Mouse (Mus musculus): ENCODE results near the gene Tcf3. TPM values are rescaled to one million over a fixed set of nuclear protein-coding genes. Genes with fewer than 3 reads are reported as not detected.

The Tcf3 gene
- total RNA-seq, 2 experiments from 2014 or later, result 48.2 to 64.3 TPM

- DNase-seq, result no peak
Measured at GRCm38 (mm10) chr10:80440031-80440430, 6.6 kb upstream of the Tcf3 start.

- DNase-seq, result no peak
Measured at GRCm38 (mm10) chr10:80437973-80438372, 4.5 kb upstream of the Tcf3 start.

- DNase-seq, result no peak
Measured at GRCm38 (mm10) chr10:80436276-80436675, 2.8 kb upstream of the Tcf3 start.

- DNase-seq, result no peak
Measured at GRCm38 (mm10) chr10:80435764-80436163, 2.3 kb upstream of the Tcf3 start.

- DNase-seq, result no peak
Measured at GRCm38 (mm10) chr10:80434823-80435222, 1.4 kb upstream of the Tcf3 start.

- DNase-seq, result no peak
Measured at GRCm38 (mm10) chr10:80434233-80434592, 766 bp upstream of the Tcf3 start.

DNA sequence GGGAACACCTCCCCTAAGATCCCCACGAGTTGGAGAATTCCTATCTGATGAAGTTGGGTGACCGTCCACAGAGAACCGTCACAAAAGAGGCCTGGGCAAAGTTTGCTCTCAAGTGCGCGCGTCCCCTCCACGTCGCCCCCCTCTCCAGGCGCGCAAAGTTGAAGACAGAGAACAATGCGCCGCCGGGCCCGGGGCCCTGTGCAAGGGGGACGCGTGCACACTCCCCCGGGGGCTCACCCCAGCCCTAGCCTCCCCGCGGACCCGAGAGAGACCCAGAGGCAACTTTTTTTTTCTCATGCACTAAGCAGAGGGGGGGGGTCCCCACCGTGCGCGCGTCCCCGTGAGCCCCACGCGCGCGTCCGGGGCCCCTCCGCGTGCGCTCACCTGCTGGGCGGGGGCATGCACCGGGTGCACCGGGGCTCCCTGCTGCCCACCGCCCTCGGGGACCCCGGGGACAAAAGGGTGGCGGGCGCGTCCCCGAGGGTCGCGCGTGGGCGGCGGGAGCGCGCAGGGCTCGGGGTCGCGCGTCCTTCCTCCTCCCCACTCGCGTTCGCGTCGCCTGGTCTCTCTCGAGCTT is 423 bp downstream of the Tcf3 start:
- DNase-seq, result peak in 1 of 2 experiments; percentile 64

DNA sequence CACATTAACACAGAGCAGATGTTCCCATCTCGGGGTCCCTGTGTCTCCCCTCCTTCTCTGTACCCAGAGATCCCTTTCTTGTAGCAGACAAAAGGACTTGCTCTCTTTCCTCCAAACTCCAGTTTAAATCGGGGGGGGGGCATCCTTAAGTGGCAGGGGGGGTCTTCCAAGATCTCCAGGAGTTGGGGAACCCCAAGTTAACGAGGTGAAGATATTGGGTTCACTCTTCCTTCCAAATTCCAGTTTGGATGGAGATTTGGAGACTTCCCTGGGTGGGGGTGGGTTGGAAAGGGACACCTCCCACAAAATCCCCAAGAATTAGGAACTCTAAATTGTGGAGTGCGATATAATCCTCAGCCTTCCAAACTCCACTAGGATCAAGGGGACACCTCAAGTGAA is 1.1 kb downstream of the Tcf3 start:
- DNase-seq, result no peak

DNA sequence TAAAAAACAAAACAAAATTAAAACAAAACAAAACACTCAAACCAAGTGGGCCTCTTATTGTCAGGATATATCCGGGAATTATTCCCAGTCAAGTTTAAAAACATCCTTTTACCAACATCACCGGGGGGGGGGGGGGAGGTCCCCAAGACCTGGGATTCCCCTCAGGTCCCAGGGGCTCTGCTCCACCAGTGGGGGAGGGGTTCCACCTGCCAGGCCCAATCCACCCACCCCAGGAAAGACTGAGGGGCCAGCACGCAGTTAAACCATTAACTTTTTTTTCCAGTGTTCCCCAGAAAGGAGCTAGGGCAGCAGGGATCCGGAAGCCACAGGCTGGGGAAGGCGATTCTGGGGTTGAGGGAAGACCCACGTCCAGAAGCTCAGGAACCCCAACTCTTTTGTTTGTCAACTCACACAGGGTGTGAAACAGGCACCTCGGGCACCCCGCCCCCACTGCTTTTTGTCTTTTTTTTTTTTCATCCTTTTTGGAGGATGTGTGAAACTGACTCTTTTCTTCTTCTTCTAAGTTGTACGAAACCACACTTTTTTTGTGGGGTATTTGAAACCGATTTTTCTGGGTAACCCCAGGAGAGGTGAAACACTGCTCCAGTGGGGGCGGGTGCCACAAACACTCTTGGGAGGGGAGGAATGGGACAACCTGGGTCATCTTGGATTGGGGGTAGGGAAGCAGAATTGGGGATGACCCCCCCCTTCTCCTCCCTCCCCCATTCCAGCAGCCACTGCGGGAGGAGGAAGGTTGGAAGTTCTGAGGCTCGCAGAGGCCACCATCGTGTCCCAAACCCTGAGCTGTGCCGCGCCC is 1.7 kb downstream of the Tcf3 start:
- no peak for DNase-seq

- no peak for DNase-seq
Measured at GRCm38 (mm10) chr10:80430375-80430980, 3.0 kb downstream of the Tcf3 start.

GRCm38 (mm10) chr10:80429800-80430199 is 3.6 kb downstream of the Tcf3 start:
- DNase-seq, result no peak

DNA sequence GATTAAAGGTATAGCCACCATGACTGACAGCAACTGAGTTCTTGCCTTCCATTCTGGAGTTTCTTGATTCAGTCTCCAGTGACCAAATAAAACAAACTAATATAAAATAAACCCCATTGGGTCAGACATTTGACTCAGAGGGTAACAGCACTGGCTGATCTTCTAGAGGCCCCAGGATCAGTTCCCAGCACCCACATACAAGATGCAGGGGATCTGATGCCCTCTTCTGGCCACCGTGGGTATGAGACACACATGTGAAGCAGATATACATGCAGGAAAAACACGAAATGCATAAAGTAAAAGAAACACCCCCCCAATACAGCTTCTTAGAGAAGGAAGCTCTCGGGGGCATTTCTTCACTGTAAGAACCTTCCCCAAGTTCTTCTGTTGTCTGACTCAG is 8.4 kb downstream of the Tcf3 start:
- DNase-seq, result no peak

GRCm38 (mm10) chr10:80423562-80423961 is 9.9 kb downstream of the Tcf3 start:
- no peak for DNase-seq

DNA sequence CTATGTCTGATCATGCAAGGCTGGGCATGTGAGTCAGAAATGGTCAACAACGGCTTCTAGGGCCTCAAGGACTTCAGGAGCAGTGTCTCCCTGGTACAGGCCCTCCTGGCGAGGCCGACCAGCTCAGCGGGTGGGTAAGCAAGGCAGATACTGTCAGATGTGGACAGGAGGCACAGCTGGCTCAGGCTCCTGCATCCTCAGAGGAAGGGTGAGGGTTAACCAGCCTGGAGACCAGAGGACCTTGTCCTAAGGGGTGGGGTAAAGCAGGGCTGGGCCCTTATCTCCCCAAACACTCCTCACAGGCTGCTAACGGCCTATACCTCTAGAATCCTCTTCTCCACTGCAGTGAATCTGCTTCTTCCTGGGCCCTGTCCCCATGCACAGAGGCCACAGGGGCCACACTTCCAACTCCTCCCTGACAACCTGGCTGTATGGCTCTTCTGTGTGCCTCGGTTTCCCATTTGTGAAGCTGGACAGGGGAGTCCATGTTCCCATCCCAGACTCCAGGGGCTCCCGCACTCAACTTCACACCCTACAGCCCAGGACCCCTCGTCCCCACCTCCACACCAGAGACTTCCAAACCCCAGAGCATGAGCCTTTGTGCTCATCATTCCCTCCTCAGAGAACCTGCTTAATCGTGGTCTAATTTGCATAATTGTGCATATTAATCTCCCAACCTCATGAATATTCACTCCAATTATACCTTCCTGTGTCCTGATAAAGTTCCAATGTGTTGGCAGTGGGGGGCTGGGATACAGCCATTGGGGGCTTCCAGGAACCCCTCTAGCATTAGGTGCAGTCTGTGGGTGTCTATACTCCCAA is 11.6 kb downstream of the Tcf3 start:
- peak; percentile 67 to 72 for DNase-seq

- no peak for DNase-seq
Measured at GRCm38 (mm10) chr10:80421208-80421607, 12.2 kb downstream of the Tcf3 start.

GRCm38 (mm10) chr10:80420729-80421128 is 12.7 kb downstream of the Tcf3 start:
- peak in 1 of 2 experiments; percentile 64 for DNase-seq

- no peak for DNase-seq
Measured at GRCm38 (mm10) chr10:80419419-80419818, 14.0 kb downstream of the Tcf3 start.

DNA sequence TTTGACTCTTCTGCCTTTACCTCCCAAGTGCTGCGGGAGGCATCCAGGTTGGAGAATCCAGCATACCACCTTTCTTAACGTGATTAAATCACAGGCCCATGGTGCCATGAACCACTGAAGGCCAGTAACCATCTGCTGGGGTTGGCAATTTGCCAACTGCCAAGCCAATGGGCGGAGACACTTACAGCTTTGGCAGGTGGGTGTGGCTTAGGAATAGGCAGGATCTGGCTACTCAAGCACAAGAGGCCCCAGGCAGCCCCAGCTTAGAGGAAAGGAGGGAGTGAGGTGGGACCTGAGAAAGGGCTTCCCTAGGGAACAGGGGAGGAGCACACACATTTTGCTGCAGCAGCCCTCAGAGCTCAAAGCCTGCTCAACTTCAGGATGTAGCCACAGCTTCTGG is 15.1 kb downstream of the Tcf3 start:
- DNase-seq, result peak; percentile 79 to 84

GRCm38 (mm10) chr10:80417841-80418240 is 15.6 kb downstream of the Tcf3 start:
- no peak for DNase-seq

DNA sequence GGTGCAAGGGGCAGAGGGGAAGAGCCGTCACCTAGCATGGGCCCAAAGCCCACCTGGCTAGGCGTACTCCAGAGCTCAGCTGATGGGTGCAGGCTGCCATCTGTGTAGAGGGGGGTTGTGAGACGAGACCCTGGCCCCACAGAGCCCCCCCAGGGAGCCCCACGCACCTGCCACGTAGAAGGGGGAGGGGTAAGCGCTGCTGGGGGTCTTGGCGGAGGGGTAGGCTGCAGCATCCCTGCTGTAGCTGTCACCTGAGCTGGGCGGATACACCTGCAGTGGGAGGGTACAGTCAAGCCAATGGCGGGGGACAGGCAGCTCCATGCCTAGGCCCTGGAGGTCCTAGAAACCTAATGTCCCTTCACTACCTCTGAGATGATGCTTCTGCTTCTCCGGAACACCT is 16.1 kb downstream of the Tcf3 start:
- DNase-seq, result no peak

- DNase-seq, result no peak
Measured at GRCm38 (mm10) chr10:80415566-80415965, 17.9 kb downstream of the Tcf3 start.
